Mouse (Mus musculus) heart, adult 2 months (tissue): Measurements from ENCODE around the gene Gm19684.
"Not testable (repeated sequence)": the region's sequence is repeated elsewhere in the genome, so short reads cannot be mapped to it uniquely, and the experiment has no call there.

Experiments
- CTCF ChIP-seq: fragments of 200-600 bp; IDR thresholded peaks from 2 replicates; pipeline ENCODE4 v1.8.1; 2022; ENCODE audit warnings: antibody characterized with exemption, mild to moderate bottlenecking, moderate library complexity
- EP300 ChIP-seq: fragments of 200-500 bp; IDR thresholded peaks from 2 replicates; pipeline ENCODE4 v1.6.1; 2011; ENCODE audit warnings: low read depth, low read length, control low read depth; ENCODE audit not compliant: insufficient read depth
- POLR2A ChIP-seq: fragments of 200-500 bp; IDR thresholded peaks from 2 replicates; pipeline ENCODE4 v1.6.1; 2011; ENCODE audit warnings: mild to moderate bottlenecking, low read depth, low read length, control low read depth; ENCODE audit not compliant: insufficient read depth

GRCm38 (mm10) chr17:36124111-36124510, 2.6 kb downstream of the Gm19684 start:
- not testable (repeated sequence) for TF ChIP-seq CTCF, EP300, POLR2A
